Comparison of ENCODE assay signal across 13 mouse cellular contexts in genomic region chr13:120079644-120080043, GRCm38 (mm10). TPM values are rescaled to one million over a fixed set of nuclear protein-coding genes. Genes with fewer than 3 reads are reported as not detected.
"Had no signal": no experiment of that assay in that cellular context is flagged by ENCODE, and none has a peak within 500 bp of the region (broad histone marks: within the 10 kb centered on the region; RNA-seq: fewer than 3 reads in every experiment).

No protein-coding gene starts in this region.

RNA-seq across cellular contexts. Expression of gene Gm21188, which starts 27.6 kb away (rescaled TPM):
- total RNA-seq: forebrain, postnatal 0 days had no signal

RNA-seq across cellular contexts. Expression of gene Gm36079, which starts 52.8 kb away (rescaled TPM):
- total RNA-seq: common myeloid progenitor, adult 5-6 weeks; forebrain, postnatal 0 days; gastrocnemius, adult 18-20 months; gastrocnemius, adult 2 months; gastrocnemius, adult 8-10 months; gastrocnemius, postnatal 10 days; gastrocnemius, postnatal 14 days; gastrocnemius, postnatal 25 days; gastrocnemius, postnatal 36 days; gastrocnemius, postnatal 4 days; heart, adult 18-20 months; heart, adult 2 months; heart, adult 8-10 months had no signal
